Mouse (Mus musculus): Measurements from ENCODE around the gene Dhx37. TPM values are rescaled to one million over a fixed set of nuclear protein-coding genes. Genes with fewer than 3 reads are reported as not detected.
A peak's percentile ranks its signal among the peaks of the same experiment; 100 is the strongest.

Dhx37 gene
- polyA plus RNA-seq, 1 experiment from 2014 or later, result 11.1 TPM

DNA sequence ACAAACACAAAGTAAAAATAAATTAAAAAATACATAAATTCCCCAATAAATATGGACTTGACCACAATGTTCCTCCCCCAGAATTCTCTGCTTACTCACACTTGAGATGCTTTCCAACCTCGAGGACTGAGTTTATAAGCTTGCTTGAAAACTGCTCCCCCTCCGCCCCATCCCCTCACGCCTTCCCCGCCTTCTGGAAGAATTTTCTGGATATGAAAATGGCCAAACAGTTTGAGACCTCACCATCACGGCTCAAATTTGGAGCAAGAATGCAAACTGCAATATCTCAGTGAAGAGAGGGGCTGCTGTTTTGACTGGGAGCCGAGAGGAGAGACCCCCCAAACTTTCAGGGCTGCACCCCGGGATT lies 29.4 kb downstream of the Dhx37 start:
- 3% methylated on average over 7 of the region's 7 CpGs for WGBS
- no peak for DNase-seq (ENCODE audit: low spot score)

GRCm38 (mm10) chr5:125403481-125404465 lies 30.1 kb downstream of the Dhx37 start:
- DNase-seq (ENCODE audit: low spot score) (peak; percentile 80), ATAC-seq (ENCODE audit: insufficient read depth, low FRiP score, low TSS enrichment) (no peak)
- H3K4me1 ChIP-seq (ENCODE audit: control insufficient read depth, insufficient read depth, low read length), result peaks cover 3% of the 10 kb centered on the region; the same call in 1 of the 2 replicates
- no peak overlapping the region for H3K27ac ChIP-seq (ENCODE audit: low read depth, low read length)
- 16% methylated on average over 31 of the region's 31 CpGs for WGBS
- no peaks in the 10 kb centered on the region for H3K36me3 ChIP-seq (ENCODE audit: control insufficient read depth, insufficient read depth, low read length)
- H3K4me3 ChIP-seq (ENCODE audit: low read depth, low read length), result peak overlapping the region; percentile 28
- no peaks in the 10 kb centered on the region for H3K9me3 ChIP-seq (ENCODE audit: control insufficient read depth, low read length)
- H3K9ac ChIP-seq (ENCODE audit: low read length), result no peak overlapping the region
- peak overlapping the region; percentile 45 for H3K4me2 ChIP-seq (ENCODE audit: low read depth)
- no peaks in the 10 kb centered on the region for H3K27me3 ChIP-seq (ENCODE audit: control insufficient read depth, insufficient read depth, low read length)

More for the DNA sequence above, 29.4 kb downstream of the Dhx37 start:
- Histone ChIP-seq H3K27ac (ENCODE audit: low read depth, low read length) (peak overlapping the region; percentile 23; the same call in 1 of the 2 replicates), H3K4me2 (ENCODE audit: low read depth) (peak overlapping the region; percentile 66), H3K4me1 (ENCODE audit: control insufficient read depth, insufficient read depth, low read length) (peaks cover 3% of the 10 kb centered on the region; the same call in 1 of the 2 replicates), H3K9ac (ENCODE audit: low read length) (peak overlapping the region; percentile 53), H3K4me3 (ENCODE audit: low read depth, low read length) (peak overlapping the region; percentile 51), H3K27me3 (ENCODE audit: control insufficient read depth, insufficient read depth, low read length) (no peaks in the 10 kb centered on the region), H3K9me3 (ENCODE audit: control insufficient read depth, low read length) (no peaks in the 10 kb centered on the region), H3K36me3 (ENCODE audit: control insufficient read depth, insufficient read depth, low read length) (no peaks in the 10 kb centered on the region)
- ATAC-seq (ENCODE audit: insufficient read depth, low FRiP score, low TSS enrichment), result no peak

DNA sequence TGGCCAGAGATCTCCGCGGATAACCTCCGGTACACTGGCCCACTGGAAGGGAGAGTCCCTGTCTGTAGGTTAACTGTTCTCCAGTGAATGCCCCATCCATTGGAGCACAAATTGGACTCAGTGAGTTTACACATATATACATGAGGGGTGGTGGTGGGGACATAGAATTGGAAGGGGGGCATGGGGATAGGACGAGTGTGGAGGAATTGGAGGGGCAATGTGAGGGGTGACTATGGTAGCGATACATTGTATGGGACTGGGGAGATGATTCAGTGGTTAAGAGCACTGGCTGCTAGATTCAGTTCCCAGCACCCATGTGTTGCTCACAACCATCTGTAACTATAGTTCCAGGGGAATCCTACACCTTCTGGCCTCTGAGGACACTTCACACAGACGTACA lies 30.9 kb downstream of the Dhx37 start:
- WGBS, result 45% methylated on average over 6 of the region's 6 CpGs
- Histone ChIP-seq H3K27me3 (ENCODE audit: control insufficient read depth, insufficient read depth, low read length) (no peaks in the 10 kb centered on the region), H3K4me1 (ENCODE audit: control insufficient read depth, insufficient read depth, low read length) (peaks cover 3% of the 10 kb centered on the region; the same call in 1 of the 2 replicates), H3K36me3 (ENCODE audit: control insufficient read depth, insufficient read depth, low read length) (no peaks in the 10 kb centered on the region), H3K9me3 (ENCODE audit: control insufficient read depth, low read length) (no peaks in the 10 kb centered on the region), H3K4me3 (ENCODE audit: low read depth, low read length) (no peak overlapping the region), H3K9ac (ENCODE audit: low read length) (no peak overlapping the region), H3K27ac (ENCODE audit: low read depth, low read length) (no peak overlapping the region), H3K4me2 (ENCODE audit: low read depth) (no peak overlapping the region)
- DNase-seq (ENCODE audit: low spot score) (no peak), ATAC-seq (ENCODE audit: insufficient read depth, low FRiP score, low TSS enrichment) (no peak)

GRCm38 (mm10) chr5:125402476-125402875 lies 31.4 kb downstream of the Dhx37 start:
- ATAC-seq (ENCODE audit: insufficient read depth, low FRiP score, low TSS enrichment), result no peak
- Histone ChIP-seq H3K9me3 (ENCODE audit: control insufficient read depth, low read length) (no peaks in the 10 kb centered on the region), H3K4me1 (ENCODE audit: control insufficient read depth, insufficient read depth, low read length) (peaks cover 3% of the 10 kb centered on the region; the same call in 1 of the 2 replicates), H3K9ac (ENCODE audit: low read length) (no peak overlapping the region), H3K27me3 (ENCODE audit: control insufficient read depth, insufficient read depth, low read length) (no peaks in the 10 kb centered on the region), H3K4me2 (ENCODE audit: low read depth) (no peak overlapping the region), H3K4me3 (ENCODE audit: low read depth, low read length) (no peak overlapping the region), H3K36me3 (ENCODE audit: control insufficient read depth, insufficient read depth, low read length) (no peaks in the 10 kb centered on the region), H3K27ac (ENCODE audit: low read depth, low read length) (no peak overlapping the region)
- DNase-seq (ENCODE audit: low spot score), result no peak
- 51% methylated on average over 10 of the region's 10 CpGs for WGBS

DNA sequence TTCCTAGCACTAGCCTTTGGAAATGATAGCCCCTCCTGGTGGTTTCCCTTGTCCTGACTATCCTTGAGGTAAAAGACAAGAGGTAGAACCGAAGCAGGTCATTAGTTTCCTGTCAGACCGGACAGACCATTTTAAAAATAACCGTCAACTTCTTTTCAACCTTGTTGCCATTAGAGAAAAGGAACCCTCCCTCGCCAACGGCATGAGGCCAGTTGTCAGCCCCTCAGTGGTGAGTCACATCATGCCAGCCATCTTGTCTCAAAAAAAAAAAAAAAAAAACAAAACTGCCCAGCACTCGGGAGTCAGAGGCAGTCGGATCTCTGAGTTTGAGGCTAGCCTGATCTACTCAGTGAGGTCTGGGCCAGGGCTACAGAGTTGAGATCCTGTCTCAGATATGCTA lies 33.0 kb downstream of the Dhx37 start:
- Histone ChIP-seq H3K9me3 (ENCODE audit: control insufficient read depth, low read length) (no peaks in the 10 kb centered on the region), H3K4me2 (ENCODE audit: low read depth) (no peak overlapping the region), H3K36me3 (ENCODE audit: control insufficient read depth, insufficient read depth, low read length) (no peaks in the 10 kb centered on the region), H3K4me1 (ENCODE audit: control insufficient read depth, insufficient read depth, low read length) (no peaks in the 10 kb centered on the region), H3K4me3 (ENCODE audit: low read depth, low read length) (no peak overlapping the region), H3K9ac (ENCODE audit: low read length) (no peak overlapping the region), H3K27me3 (ENCODE audit: control insufficient read depth, insufficient read depth, low read length) (no peaks in the 10 kb centered on the region), H3K27ac (ENCODE audit: low read depth, low read length) (no peak overlapping the region)
- DNase-seq (ENCODE audit: low spot score) (no peak), ATAC-seq (ENCODE audit: insufficient read depth, low FRiP score, low TSS enrichment) (no peak)
- WGBS, result 67% methylated on average over 7 of the region's 7 CpGs

GRCm38 (mm10) chr5:125395008-125395407 lies 38.9 kb downstream of the Dhx37 start:
- no peak for ATAC-seq (ENCODE audit: insufficient read depth, low FRiP score, low TSS enrichment)
- H3K27ac ChIP-seq (ENCODE audit: low read depth, low read length), result peak overlapping the region; percentile 97; the same call in 1 of the 2 replicates
- no peak overlapping the region for H3K4me3 ChIP-seq (ENCODE audit: low read depth, low read length)
- 64% methylated on average over 3 of the region's 3 CpGs for WGBS
- H3K9ac ChIP-seq (ENCODE audit: low read length), result peak overlapping the region; percentile 33; the same call in 1 of the 2 replicates
- peaks cover 19% of the 10 kb centered on the region for H3K4me1 ChIP-seq (ENCODE audit: control insufficient read depth, insufficient read depth, low read length)
- H3K9me3 ChIP-seq (ENCODE audit: control insufficient read depth, low read length), result no peaks in the 10 kb centered on the region
- H3K27me3 ChIP-seq (ENCODE audit: control insufficient read depth, insufficient read depth, low read length), result no peaks in the 10 kb centered on the region
- H3K4me2 ChIP-seq (ENCODE audit: low read depth), result no peak overlapping the region
- DNase-seq (ENCODE audit: low spot score), result no peak
- no peaks in the 10 kb centered on the region for H3K36me3 ChIP-seq (ENCODE audit: control insufficient read depth, insufficient read depth, low read length)

DNA sequence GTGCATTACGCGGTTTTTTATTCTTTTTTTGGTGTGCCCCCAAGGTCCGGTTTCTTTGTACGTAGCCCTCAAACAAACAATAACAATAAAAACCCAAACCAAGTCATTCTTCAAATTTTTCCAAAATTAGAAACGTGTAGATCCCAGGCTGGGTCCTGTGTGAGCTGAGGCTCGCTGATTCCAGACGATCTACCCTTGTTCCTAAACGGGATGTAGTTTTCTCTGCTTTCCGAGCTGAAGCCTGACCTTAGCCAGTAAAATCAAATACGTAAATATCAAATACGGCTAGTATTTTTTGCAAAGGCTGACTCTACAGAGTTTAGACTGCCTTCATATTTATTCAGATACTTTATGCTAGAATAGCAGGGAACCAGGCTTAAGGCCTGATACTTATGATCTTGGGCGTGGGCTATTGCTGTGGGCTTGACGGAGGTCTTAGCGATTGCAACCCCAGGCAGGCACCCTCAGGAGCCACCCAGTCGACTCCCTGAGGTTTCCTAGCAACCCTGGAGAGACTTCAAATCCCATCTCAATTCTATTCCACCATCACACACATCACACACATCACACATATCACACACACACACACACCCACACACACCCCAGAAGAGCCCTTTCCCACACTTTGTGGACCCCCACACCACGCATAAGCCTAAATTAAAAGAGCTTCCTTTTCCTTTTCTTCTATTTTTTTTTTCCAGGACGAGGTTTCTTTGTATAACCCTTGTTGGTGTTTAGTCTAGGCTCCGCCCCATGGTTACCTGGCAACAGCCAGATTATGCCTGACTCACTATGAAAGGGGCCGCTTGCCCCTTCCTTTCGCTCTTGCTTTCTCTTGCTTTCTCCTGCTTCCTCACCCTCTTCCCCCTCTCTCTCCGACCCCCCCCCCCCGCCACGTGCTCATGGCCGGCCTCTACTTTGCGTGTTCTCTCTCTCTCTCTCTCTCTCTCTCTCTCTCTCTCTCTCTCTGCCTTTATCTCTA lies 40.0 kb downstream of the Dhx37 start:
- peak overlapping the region; percentile 45 for H3K4me2 ChIP-seq (ENCODE audit: low read depth)
- H3K27ac ChIP-seq (ENCODE audit: low read depth, low read length), result peak overlapping the region; percentile 97
- WGBS, result 20% methylated on average over 22 of the region's 25 CpGs
- no peaks in the 10 kb centered on the region for H3K27me3 ChIP-seq (ENCODE audit: control insufficient read depth, insufficient read depth, low read length)
- H3K36me3 ChIP-seq (ENCODE audit: control insufficient read depth, insufficient read depth, low read length), result no peaks in the 10 kb centered on the region
- H3K4me3 ChIP-seq (ENCODE audit: low read depth, low read length), result peak overlapping the region; percentile 24; the same call in 1 of the 2 replicates
- H3K9ac ChIP-seq (ENCODE audit: low read length), result peak overlapping the region; percentile 56
- DNase-seq (ENCODE audit: low spot score) (peak; percentile 88), ATAC-seq (ENCODE audit: insufficient read depth, low FRiP score, low TSS enrichment) (peak; percentile 67)
- peaks cover 19% of the 10 kb centered on the region for H3K4me1 ChIP-seq (ENCODE audit: control insufficient read depth, insufficient read depth, low read length)
- H3K9me3 ChIP-seq (ENCODE audit: control insufficient read depth, low read length), result no peaks in the 10 kb centered on the region

DNA sequence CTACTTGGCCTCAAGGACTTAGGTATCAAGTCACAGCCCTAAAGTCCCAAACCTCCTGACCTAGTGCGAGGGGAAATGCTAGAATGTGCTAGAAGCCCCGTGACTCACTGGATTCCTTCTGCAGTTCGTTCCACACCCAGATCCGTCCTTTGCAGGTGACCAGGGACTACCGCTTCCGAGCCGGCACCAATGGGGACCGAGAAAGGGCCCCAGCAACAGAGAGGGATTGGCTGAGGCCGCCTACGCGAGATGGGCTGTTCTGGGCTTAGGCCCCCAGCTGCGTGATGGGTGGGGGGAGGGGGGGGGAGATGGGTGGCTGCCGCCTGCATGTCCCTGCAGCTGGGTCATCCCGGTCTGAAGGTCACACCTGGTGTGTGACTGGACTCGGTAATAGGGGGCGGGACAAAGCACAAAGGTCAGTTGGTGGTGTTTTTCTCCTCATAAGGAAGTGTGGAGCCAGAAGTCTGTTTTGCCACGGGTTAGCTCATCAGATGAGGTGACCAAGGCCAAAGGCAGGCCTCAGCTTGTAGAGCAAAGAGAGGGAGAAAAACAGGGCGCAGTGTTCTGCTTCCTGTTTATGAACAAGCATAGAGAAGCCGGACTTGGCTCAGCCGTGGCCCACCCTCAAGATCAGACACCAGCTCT lies 40.8 kb downstream of the Dhx37 start:
- ATAC-seq (ENCODE audit: insufficient read depth, low FRiP score, low TSS enrichment) (peak; percentile 84), DNase-seq (ENCODE audit: low spot score) (peak; percentile 93)
- Histone ChIP-seq H3K4me1 (ENCODE audit: control insufficient read depth, insufficient read depth, low read length) (peaks cover 21% of the 10 kb centered on the region), H3K9me3 (ENCODE audit: control insufficient read depth, low read length) (no peaks in the 10 kb centered on the region), H3K9ac (ENCODE audit: low read length) (peak overlapping the region; percentile 56), H3K27ac (ENCODE audit: low read depth, low read length) (peak overlapping the region; percentile 97), H3K27me3 (ENCODE audit: control insufficient read depth, insufficient read depth, low read length) (no peaks in the 10 kb centered on the region), H3K36me3 (ENCODE audit: control insufficient read depth, insufficient read depth, low read length) (no peaks in the 10 kb centered on the region), H3K4me3 (ENCODE audit: low read depth, low read length) (peak overlapping the region; percentile 24), H3K4me2 (ENCODE audit: low read depth) (peak overlapping the region; percentile 45)
- under 1% methylated on average over 20 of the region's 20 CpGs for WGBS

All from neural tube, embryonic 11.5 days (tissue).